Mouse (Mus musculus) urinary bladder, postnatal 25 days (tissue): ENCODE measurements around the gene Olfr345.

Source experiments
- DNase-seq: peaks from one replicate; pipeline ENCODE4 v3.0.0; 2022; ENCODE audit warnings: low spot score

Olfr345 gene

DNA sequence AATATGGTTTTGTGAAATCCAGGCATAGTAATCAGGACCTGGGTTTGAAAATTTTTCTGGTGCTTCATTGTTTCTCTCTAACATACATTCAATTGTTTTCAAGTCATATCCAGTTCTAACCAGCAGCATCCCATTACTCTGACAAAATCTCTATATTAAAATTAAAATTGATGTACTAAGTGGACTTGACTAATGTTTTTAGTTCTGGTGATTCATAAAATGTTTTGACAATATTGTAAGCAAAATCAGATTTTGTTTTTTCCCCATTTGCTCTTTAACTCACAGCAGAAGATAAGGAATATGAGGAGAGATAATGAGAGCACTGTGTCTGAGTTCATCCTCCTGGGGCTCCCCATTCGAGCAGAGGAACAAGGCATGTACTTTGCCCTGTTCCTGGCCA lies at the start of gene Olfr345:
Gene Olfr345 (plus strand): TSS at position 301 of the 400 bp plus-strand sequence.
- no peak for DNase-seq

DNA sequence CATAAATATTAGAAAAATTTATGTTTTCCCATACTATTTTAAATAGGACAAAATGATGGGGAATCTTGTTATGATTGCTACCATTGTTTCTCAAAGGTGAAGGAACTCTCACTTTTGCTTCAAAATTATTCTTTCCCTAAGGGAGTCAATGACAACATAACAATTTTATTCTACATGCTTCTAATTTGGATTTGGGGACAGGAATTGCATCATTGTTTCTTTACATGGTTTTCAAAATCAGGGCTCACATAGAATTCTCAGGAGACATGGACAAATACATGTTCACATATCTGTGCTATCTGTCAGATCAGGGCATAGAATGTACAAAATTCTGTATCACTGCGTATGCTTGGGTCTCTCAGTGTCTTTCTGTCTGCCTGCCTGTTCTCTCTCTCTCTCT lies 45.6 kb downstream of the Olfr345 start, which contains the start of gene Olfr346:
Gene Olfr346 (plus strand): TSS at position 301 of the 400 bp plus-strand sequence.
- DNase-seq: no peak
